Mouse (Mus musculus) lung, adult 2 months (tissue): ENCODE data around the gene Arhgap42. TPM values are rescaled to one million over a fixed set of nuclear protein-coding genes. Genes with fewer than 3 reads are reported as not detected.

Source experiments
- DNase-seq: peaks from one replicate; pipeline ENCODE4 v3.0.0; 2022
- H3K4me1 ChIP-seq: fragments of 200-500 bp; 2 replicates; pipeline ENCODE4 v1.6.1; 2011; ENCODE audit warnings: low read length; ENCODE audit not compliant: control insufficient read depth, insufficient read depth
- H3K4me3 ChIP-seq: fragments of 200-500 bp; replicated peaks from 2 replicates; pipeline ENCODE3; 2011; ENCODE audit warnings: low read depth, mild to moderate bottlenecking, control low read depth, low read length; ENCODE audit errors: extremely low read depth
- CTCF ChIP-seq: fragments of 200-500 bp; IDR thresholded peaks from 2 replicates; pipeline ENCODE4 v1.5.1; 2011; ENCODE audit warnings: mild to moderate bottlenecking, low read length, control low read depth; ENCODE audit not compliant: insufficient read depth
- POLR2A ChIP-seq: fragments of 200-500 bp; IDR thresholded peaks from 2 replicates; pipeline ENCODE4 v1.6.1; 2011; ENCODE audit warnings: low read depth, mild to moderate bottlenecking, control low read depth, low read length, borderline replicate concordance; ENCODE audit errors: extremely low read depth
- WGBS: fragments of 180-500 bp; shearing (Covaris S2); methylation state at CpG from one replicate; pipeline ENCODE4 v1.1.7; 2018; 5-methylcytosine and 5-hydroxymethylcytosine counted together
- polyA plus RNA-seq: library from polyadenylated mRNA; depleted of rRNA; stranded (reverse); fragments of >200 nt; gene quantifications from 2 replicates; pipeline ENCODE4 v1.2.3, GENCODE M21; 2012

Arhgap42 gene
- polyA plus RNA-seq, 1 experiment, result 9.3 TPM

DNA sequence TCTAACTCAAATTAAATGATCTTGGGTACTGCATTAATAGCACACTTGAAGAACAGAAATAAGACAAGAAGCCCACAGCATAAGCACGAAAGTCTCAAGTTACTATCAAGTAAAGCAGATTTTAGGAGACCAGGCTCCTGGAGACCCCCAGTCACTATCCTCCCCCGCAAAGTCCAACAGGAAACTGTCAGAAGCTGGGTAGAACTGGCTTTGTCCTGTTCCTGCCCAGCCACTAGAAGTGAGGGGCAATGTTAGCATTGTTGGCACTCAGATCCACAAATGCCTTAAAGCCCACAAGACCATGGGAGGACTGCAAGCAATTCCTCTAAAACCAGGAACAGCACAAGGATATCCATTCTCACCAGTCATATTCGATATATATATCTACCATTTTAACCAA lies 80.7 kb downstream of the Arhgap42 start:
- 75% methylated on average over 3 of the region's 3 CpGs for WGBS

DNA sequence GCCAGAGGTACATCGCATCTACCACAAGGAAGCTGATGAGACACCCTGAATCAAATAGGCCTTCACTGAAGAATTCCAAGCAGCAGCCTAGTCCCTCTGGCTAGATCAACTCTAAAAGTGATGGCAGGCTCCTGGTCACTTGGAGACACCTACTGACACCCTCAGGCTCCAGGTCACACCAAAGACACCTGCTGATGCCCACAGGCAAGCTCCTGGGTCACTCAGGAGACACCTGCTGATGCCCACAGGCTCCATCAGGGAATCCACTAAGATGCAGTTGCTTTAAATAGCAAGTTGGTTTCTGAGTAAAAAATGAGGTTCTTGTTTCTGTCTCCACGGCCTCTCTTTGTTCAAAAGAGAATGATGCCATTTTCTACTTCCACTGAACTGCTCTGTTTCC lies 81.5 kb downstream of the Arhgap42 start:
- DNase-seq, result no peak

More for the DNA sequence above, 80.7 kb downstream of the Arhgap42 start:
- Histone ChIP-seq H3K4me1 (no peaks in the 10 kb centered on the region; the same call in 1 of the 2 replicates), H3K4me3 (no peak overlapping the region)
- no peak for TF ChIP-seq CTCF
- DNase-seq, result no peak

DNA sequence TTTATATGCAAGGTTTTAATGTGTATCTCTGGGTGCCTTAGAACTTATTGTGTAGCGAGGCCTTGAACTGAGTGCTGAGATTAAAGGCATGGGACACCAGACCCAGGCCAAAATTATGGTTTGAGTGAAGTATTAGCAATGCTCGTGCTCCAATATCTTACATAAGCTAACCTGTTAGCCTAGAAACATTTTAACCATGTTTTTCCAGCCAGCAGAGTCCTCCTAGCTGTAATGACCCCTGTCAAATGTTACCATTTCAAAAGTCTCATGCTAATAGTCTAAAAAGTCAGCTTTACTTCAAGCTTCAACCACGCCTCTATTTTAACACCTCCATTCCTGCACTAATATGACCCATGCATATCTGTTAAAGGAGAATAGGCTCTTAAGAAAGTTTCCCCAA lies 84.3 kb downstream of the Arhgap42 start:
- WGBS, result 83% methylated on average over 3 of the region's 3 CpGs
- no peak overlapping the region for H3K4me3 ChIP-seq
- H3K4me1 ChIP-seq, result no peaks in the 10 kb centered on the region; the same call in 1 of the 2 replicates
- no peak for DNase-seq
- TF ChIP-seq CTCF (no peak), POLR2A (no peak)

More for the DNA sequence above, 81.5 kb downstream of the Arhgap42 start:
- TF ChIP-seq CTCF, result no peak
- no peak for TF ChIP-seq POLR2A
- Histone ChIP-seq H3K4me1 (no peaks in the 10 kb centered on the region; the same call in 1 of the 2 replicates), H3K4me3 (no peak overlapping the region)
- WGBS, result 69% methylated on average over 2 of the region's 2 CpGs

DNA sequence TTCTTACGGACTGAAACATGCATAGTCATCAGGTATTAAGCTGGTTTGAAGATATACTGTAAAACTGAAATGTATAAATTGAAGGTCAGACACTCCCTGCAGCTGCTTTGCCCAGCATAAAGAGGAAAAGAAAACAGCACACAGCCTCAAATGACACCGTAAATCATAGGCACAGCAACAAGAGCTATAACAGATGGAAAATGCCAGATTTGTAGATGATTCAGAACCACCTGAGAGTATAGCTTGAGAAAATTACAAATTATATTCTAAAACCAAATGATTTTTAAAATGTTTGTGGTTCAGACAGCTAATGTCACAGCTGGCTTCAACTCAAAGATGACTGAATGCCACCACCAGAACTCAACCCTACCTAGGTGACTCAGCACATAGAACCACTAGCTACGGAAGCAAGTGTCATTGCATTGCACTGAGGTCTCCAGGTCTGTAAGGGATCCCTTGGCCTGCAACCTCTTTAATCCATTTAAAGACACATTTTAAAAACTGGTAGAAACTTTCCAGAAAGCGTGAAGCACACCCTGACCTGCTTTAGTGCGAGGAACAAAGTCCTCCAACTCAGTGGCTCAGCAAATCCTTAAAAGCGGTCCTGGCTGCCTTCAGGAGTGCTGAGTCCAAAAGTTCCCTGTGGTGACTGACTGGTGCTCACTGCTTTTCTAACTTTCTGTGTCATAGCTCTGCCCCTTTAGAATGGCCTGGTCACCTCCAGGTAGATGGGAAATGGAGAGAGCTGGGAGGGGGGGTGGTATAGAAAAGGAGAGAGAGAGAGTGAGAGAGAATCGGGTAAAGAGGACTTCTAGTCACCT lies 94.4 kb downstream of the Arhgap42 start:
- 89% methylated on average over 7 of the region's 7 CpGs for WGBS
- TF ChIP-seq POLR2A, result no peak
- DNase-seq, result no peak
- H3K4me3 ChIP-seq, result no peak overlapping the region
- no peaks in the 10 kb centered on the region for H3K4me1 ChIP-seq

DNA sequence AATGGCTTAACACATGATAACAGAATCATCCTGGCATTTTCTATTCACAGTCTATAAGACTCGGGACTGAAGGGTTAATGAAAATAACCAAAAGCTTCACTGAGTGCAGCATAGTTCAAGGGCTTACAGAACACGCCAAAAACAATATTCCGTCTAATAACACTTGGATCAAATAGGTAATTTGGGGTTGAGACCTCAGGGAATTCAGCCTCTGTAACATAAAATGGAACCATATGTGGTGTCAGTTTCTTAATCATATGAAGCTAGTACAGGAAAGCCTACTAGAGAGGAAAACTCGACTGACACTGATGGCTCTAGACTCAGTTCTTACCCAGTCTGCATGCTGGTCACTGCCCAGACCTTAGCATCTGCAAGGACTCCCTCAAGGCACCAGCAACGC lies 95.8 kb downstream of the Arhgap42 start:
- no peak for DNase-seq
- Histone ChIP-seq H3K4me1 (no peaks in the 10 kb centered on the region), H3K4me3 (no peak overlapping the region)
- 77% methylated on average over 5 of the region's 5 CpGs for WGBS
- TF ChIP-seq POLR2A (no peak), CTCF (no peak)

DNA sequence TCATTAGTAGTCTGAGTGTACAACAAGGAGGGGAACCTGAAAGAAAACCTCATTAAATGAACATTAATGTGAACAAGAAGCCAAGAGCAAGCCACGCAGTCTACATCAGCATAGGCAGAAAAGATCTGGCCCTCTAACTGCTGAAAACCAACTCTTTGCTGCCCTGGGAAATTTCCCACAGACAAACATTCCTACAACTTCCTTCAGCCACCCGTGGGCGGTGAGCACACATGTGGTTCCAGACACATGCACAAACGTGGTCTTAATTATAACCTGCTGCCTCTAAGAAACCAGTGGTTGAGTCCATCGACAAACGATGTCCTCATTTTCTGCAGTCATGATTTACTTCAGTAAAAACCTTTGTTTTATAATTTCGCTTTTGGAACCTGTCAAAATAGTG lies 96.3 kb downstream of the Arhgap42 start:
- 72% methylated on average over 7 of the region's 7 CpGs for WGBS
- TF ChIP-seq CTCF (no peak), POLR2A (no peak)
- Histone ChIP-seq H3K4me3 (no peak overlapping the region), H3K4me1 (no peaks in the 10 kb centered on the region)
- DNase-seq, result no peak

DNA sequence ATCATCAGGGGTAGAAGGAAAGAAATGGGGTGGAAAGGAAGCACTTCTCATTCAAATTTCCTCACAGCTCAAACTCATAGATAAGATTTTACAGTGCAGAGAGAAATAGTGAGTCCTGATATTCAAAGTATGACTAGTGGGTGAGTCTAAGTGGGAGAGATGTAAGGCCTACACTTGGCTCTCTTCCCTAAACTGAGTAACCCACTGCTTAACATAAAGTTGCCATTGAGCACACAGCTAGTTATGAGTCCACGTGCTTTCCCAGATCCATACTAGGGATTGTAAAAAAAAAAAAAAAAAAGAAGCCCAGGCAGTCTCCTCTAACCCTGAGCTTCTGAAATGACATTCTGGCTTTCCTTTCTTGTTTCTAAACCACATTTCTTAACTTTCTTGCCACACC lies 96.8 kb downstream of the Arhgap42 start:
- 43% methylated on average over 1 of the region's 1 CpGs for WGBS
- Histone ChIP-seq H3K4me1 (no peaks in the 10 kb centered on the region), H3K4me3 (no peak overlapping the region)
- DNase-seq, result no peak
- no peak for TF ChIP-seq POLR2A
- TF ChIP-seq CTCF, result no peak

DNA sequence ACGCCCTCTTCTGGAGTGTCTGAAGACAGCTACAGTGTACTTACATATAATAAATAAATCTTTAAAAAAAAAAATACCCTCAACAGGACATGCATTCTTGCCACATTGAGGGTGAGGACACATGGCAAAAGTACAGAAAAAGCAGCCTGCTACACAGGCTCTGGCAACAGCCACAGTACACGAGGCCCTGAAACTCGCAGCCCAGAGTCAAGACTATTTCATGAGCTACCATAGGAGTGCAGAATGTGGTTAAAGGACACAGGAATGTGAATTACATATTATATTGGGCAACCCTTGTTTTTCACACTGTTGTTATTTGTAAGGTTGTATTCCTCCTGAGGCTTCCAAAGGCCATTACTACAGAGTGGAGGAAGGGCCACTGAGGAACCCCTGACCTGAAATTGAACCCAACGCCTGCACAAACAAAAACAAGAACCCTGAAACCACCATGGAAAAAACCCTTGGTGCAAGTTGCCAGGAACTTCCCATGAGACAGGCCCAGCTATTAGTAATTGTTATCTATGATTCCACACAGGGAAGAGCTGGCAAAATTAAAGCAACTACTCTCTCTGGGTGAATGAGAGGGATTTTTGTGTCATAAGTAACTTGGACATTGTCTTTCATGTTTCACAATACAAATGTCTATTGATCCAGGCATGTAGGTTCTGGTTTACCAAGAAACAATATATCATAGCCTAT lies 109.8 kb downstream of the Arhgap42 start:
- 69% methylated on average over 4 of the region's 4 CpGs for WGBS
- TF ChIP-seq CTCF, result no peak
- no peak for TF ChIP-seq POLR2A
- H3K4me3 ChIP-seq, result no peak overlapping the region
- DNase-seq, result no peak
- H3K4me1 ChIP-seq, result no peaks in the 10 kb centered on the region; the same call in 1 of the 2 replicates

DNA sequence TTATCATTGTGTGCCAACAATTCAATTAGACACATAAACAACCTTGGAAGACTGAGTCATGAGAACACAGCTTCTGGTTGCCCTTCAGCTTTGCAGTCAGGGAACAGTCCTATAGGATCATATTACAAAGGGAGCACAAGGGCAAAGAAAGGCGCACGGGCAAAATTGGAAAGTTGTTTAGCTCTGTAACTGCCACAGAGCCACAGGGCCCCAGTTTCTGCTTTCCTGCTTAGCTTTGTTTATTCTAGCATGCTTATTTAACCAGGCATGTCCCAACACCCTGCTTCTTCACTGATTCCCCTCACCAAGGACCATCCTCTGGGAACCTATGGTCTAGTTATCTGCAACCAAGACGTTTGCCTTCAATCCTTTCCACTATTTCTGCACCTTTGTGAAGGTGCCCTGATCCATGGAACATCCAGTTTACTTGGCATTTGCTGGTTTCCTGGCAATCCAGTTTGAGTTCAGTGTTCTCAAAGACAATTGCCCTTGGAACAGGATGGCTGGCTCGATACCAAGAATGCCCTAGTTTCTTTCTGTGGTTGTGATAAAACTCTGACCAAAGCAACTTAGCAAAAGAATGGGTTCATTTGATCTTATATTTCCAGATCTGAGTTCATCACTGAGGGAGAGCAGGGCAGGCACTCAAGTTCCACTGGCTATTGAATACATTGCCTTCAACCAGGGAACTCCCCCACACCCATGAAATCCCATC lies 111.7 kb downstream of the Arhgap42 start:
- DNase-seq, result no peak
- WGBS, result 31% methylated on average over 4 of the region's 4 CpGs

More for the DNA sequence above, 111.7 kb downstream of the Arhgap42 start:
- Histone ChIP-seq H3K4me3 (no peak overlapping the region), H3K4me1 (no peaks in the 10 kb centered on the region; the same call in 1 of the 2 replicates)
- TF ChIP-seq POLR2A (no peak), CTCF (no peak)
